Mouse (Mus musculus) myocyte (in vitro differentiated cells): Measurements from ENCODE around the gene Mroh3.

Experiments used
- CEBPB ChIP-seq: IDR thresholded peaks from 2 replicates; pipeline ENCODE4 v1.6.1; 2011; ENCODE audit warnings: mild to moderate bottlenecking, moderate library complexity; ENCODE audit not compliant: poor library complexity, insufficient read depth, severe bottlenecking
- E2F4 ChIP-seq: IDR thresholded peaks from one replicate; pipeline ENCODE4 v1.6.1; 2011; ENCODE audit warnings: mild to moderate bottlenecking, control low read depth, moderate library complexity; ENCODE audit not compliant: insufficient read depth
- MAX ChIP-seq: IDR thresholded peaks from one replicate; pipeline ENCODE4 v1.6.1; 2011; ENCODE audit warnings: low read depth, mild to moderate bottlenecking, control low read depth
- MYOD1 ChIP-seq, 3 experiments: IDR thresholded peaks; one replicate each; pipeline ENCODE4 v1.6.1; 2011; ENCODE audit warnings: control low read depth in 2 of 3, low read depth in 2 of 3, mild to moderate bottlenecking in 2 of 3, moderate library complexity in 1 of 3; ENCODE audit not compliant: insufficient read length in 2 of 3, control insufficient read depth in 1 of 3
- MYOG ChIP-seq, 3 experiments: IDR thresholded peaks; one replicate each; pipeline ENCODE4 v1.6.1; 2011; ENCODE audit warnings: control low read depth in 2 of 3, low read depth in 2 of 3, mild to moderate bottlenecking in 2 of 3; ENCODE audit not compliant: insufficient read length in 2 of 3, control insufficient read depth in 1 of 3, insufficient read depth in 1 of 3
- POLR2A ChIP-seq: IDR thresholded peaks from one replicate; pipeline ENCODE4 v1.6.1; 2011; ENCODE audit warnings: low read depth, mild to moderate bottlenecking, control low read depth, moderate library complexity; ENCODE audit not compliant: insufficient read length
- POLR2AphosphoS2 ChIP-seq: IDR thresholded peaks from one replicate; pipeline ENCODE4 v1.6.1; 2011; ENCODE audit warnings: low read depth, control low read depth; ENCODE audit not compliant: insufficient read length
- SRF ChIP-seq: IDR thresholded peaks from one replicate; pipeline ENCODE4 v1.6.1; 2011; ENCODE audit warnings: low read depth; ENCODE audit not compliant: control insufficient read depth, insufficient read length
- TCF12 ChIP-seq: IDR thresholded peaks from one replicate; pipeline ENCODE4 v1.6.1; 2011; ENCODE audit warnings: mild to moderate bottlenecking, control low read depth; ENCODE audit not compliant: poor library complexity, insufficient read depth, severe bottlenecking
- TCF3 ChIP-seq: IDR thresholded peaks from one replicate; pipeline ENCODE4 v1.6.1; 2011; ENCODE audit warnings: low read depth, control low read depth; ENCODE audit not compliant: insufficient read length
- USF1 ChIP-seq: IDR thresholded peaks from one replicate; pipeline ENCODE4 v1.6.1; 2011; ENCODE audit warnings: low read depth, mild to moderate bottlenecking, control low read depth, moderate library complexity

GRCm38 (mm10) chr1:136231596-136231995 is 19.0 kb upstream of the Mroh3 start:
- TF ChIP-seq POLR2A (no peak), MYOG (IDR thresholded peaks at IDR 0.05; ENCODE audit: control insufficient read depth in 1 of 3, insufficient read depth in 1 of 3, insufficient read length in 2 of 3, low read depth in 2 of 3) (no peak), USF1 (no peak), CEBPB (no peak), E2F4 (no peak), TCF3 (no peak), SRF (no peak), MAX (no peak), POLR2AphosphoS2 (no peak), TCF12 (no peak), MYOD1 (IDR thresholded peaks at IDR 0.05; ENCODE audit: control insufficient read depth in 1 of 3, insufficient read length in 2 of 3, low read depth in 2 of 3) (no peak)
